Mouse (Mus musculus) layer of hippocampus, adult 9-11 months (tissue): Measurements from ENCODE around the gene Vrk1.

ENCODE experiments used
- DNase-seq: peaks from one replicate; pipeline ENCODE4 v3.0.0; 2022

Vrk1 gene

DNA sequence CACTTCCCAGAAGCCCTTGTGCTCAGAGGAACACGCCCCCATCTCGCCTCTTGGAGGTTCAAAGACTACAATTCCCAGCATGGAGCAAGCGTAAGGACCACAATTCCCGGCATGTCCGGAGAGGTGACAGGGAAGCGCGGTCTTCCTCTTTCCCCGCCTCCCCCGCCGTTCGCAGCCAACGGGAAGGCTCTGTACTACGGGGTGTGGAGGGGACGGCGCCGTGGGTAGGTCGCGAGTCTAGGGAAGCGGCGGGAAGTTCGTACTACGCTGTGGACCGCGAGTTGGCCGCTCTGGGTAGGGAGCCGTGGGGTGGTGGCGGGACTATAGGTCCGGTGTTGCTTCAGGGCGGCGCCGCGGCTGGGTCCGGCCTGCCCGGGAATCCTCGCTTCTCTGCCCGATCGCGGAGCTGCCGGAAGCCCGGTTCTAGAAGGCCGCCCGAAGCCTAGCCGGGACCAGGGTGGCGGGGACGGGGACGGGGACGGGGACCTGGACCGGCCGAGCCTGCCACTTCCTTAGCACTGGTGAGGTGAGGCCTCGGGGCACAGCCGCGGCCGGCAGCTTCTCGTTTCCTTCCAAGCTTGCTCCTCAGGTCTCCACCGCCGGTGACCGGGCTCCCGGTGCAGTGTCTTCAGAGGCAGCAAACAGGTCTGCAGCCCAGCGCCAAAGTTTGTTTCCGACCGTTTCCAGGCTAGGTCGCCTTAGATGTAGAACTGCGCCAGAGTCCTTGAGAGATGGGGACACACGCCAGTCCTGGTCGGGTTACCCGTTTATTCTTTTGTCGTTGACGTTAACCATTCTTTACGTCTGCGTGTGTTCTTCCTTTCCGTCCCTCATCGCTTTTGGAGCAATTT is at the start of gene Vrk1:
Vrk1 (plus strand) TSS at position 164 of the 851 bp plus-strand sequence.
- DNase-seq: peak; percentile 99

DNA sequence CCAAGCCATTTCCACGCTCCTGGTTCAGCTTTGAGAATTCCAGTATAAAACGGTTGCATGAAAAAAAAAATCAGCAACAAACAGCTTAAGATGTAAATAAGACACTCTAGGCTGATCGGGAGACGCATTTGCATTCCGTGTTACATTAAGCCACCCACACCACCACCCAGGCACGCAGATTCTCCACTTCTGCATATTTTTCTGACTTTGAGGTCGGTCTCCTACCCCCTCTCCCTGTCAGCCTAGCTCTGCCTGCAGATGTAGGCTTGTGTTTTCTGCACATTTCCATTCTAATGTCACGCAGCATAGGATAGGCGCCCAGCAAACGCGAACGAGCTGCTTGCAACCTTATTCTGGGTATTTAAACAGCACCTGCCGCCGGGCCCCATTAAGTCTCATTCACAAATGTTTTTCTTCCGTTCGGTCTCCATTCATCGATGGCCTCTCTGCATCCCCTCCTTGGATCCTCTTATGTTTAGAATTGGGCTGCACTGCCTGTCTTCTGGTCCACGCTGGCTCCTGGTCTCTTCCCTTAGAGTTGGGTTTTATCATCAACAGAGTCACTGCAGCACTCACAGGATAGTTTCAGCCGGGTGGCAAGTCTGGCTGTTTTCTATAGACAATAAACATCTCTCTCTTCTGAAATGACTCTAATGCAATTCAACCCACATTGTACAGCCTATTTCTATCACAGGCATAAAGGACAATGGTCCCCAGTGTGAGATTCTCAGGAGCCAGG is 49.3 kb upstream of the Vrk1 start:
- peak; percentile 65 for DNase-seq

DNA sequence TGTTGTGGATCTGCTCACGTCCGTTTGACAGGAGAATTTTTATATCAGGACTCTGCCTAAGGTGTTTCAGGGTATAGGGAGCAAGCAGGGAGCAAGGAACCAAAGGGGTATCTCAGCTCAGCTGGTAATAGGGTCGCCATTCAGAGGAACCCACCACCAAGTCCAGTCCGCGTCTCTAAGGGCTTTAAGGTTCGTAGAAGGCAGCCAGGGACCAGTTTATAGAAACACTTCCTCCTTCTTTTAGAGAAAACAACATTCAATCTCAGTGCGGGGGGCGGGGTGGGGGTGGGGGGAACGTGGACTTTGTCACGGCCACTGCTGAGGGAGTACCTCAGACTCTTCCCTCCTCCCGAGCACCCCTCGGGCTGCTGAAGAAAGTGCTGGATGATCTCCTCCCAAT is 48.4 kb upstream of the Vrk1 start:
- DNase-seq: no peak

DNA sequence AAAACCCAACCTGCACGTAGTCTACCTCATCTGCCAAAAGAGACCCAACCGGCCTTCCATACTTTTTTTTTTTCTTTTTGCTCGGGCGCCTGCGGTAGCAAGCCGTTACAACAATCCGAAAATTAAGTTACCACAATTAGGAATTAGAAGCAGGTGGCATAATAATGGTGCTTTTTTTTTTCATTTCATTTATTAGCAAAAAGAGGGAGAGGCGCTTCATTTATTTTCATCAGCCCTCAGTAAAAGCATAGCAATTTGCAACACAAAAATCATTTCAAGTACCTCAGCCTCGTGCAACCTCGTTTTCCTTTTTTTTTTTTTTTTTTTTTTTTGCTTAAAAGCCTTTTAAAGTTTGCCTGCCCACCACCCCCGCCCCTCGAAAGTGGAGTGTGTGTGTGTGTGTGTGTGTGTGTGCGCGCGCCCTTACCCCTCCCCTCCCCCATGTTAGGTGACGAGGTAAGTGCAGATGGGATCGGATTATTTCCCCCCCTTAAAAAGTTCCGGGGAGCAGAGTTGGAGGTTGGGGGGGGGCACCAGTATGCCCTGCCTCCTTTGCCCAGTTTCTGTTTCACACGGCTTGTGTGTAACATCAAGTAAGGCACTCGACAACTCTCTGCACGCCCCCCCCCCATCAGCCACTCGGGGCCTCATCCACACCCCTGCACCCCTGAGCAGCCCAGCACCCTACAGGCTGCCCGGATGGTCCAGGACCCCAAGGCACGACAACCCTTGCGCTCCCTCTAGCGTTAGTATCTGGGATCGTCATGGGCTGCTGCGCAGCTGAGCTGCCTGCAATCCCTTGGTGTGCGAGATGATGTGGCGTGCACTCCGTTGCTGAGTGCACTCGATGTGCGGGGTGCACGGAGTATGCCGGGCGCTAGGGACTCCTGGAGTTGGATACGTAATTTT is 47.7 kb upstream of the Vrk1 start:
- peak; percentile 89 for DNase-seq

DNA sequence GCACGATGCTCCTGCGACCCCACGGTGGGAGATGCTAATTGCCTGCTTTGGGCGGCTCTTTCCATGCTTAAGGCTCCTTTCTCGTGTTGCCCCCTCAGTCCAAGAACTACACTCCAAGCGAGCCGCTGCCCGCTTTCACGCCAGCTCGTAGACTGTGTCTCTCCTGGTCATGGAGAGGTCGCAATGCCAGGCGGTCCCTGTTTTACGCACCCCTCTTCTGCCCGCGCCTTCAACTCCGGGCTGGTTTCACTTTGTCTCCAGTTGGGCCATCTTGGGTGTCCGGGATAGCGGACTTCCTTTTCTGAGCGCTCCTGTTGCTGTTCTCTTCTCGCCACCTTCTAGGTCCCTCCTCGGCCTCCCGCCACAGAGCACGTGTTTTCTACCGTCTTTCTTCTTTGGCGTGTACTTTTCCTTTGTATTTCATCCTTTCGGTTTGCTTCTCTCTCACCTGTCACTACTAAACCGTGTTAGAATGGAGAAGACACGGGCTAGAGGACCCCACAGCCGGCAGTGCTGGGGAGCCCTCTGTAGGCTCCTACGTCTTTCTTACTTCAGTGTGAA is 46.9 kb upstream of the Vrk1 start:
- DNase-seq: no peak

DNA sequence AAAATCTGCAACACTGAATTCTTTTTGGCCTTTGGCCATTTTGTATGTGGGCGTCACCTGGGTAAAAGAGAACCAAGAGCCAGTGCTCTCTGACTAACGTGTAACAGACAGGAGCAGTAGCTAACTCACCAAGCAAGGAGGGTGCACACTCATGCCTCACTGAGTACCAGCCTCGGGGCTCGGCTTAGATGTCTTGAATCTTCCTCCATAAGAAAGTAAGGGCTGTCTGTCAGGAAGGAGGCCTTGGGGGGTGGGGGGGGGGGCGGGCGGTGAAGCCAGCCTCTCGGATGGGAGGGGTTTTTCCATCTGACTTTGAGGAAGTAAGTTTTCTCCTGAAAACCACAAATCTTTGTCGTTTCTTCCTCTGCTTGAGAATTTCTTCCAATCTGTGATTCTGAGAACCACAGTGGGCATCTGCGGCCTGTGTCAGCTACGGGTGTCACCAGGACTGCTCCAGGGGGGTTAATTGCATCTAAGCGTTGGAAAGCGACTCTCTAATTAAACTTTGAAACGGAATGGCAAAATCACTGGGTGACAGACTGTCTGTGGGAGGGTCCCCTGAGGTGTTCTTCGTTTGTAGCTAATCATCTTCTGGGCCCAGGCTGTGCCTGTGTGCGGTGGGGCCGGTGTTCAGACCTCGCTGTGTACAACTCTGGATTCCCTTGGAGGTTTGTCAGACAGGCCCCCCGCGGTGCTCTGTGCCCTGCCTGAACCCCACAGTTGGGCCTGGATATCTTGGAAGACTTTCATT is 43.0 kb upstream of the Vrk1 start:
- DNase-seq: peak; percentile 60

DNA sequence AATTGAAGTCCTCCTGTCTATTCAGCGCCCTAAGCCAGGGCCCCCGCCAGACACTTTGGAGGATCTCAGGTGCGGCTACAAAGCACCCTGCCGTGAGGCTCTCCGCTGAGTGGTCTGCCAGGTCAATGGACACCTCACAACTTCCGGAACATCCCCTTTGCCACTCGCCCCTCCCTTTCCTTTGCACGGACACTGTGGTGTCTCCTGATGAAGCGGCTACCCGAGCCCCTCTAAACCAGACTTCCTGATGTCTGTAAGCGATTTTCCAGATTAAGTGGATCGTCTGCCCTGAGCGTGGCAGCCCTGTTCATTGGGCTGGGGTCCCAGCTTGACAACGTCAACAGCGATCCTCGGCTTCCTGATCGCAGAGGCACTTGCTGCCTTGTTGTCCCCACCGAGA is 42.2 kb upstream of the Vrk1 start:
- no peak for DNase-seq

DNA sequence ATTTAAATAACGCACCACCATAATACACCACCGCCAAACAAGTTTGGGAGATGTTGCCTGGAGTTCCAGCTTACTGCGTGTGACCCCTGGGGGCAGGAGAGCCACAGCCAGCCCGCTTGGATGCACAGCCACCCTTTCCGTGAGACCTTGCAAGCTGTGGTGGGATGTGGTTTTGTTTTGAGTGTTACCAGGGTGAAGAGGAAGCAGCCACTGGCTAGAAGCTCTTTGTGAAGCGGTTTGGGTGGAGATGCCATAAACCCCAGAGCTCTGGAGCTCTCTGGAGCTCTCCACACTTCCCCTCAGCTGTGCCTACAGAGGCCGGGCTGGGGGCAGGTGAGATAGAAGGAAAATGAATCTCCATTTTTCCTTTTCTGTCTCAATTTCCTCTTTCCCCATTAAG is 38.8 kb upstream of the Vrk1 start:
- no peak for DNase-seq

DNA sequence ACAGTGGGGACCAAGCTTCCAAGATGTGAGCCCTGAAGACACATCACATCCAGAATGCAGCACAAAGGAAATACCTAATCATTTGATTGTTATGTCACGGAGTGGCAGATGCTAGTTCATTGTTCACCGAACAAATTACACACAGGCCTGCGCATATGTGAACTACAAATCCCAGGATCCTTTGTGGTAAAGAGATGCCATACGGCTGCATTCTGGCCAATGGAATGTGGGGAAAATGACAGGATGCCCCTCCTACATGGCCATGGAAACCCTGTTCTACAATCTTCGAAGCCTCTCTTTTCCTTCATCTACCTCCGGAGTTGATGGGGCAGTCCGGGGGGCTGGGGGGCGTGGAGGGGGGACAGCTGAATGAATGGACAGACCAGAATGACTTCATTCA is 37.4 kb upstream of the Vrk1 start:
- no peak for DNase-seq

DNA sequence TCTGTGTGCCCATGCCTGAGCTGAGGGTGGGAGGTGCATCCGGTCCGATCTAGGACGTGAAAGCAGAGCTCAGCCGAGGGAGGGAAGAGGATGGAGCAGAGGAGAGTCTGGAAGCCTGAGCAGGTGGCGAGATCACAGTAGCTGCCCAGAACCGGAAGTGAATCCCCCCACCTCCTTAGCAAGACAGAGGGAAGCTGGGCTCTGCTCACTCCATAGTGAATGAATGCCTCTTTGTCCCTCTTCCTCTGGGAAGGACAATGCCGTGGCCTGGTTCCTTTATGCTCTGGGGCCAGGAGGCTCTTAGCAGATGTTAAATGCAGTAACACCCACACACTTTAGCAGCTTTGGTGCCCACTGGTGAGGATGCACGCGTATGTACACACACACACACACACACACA is 36.3 kb upstream of the Vrk1 start:
- DNase-seq: no peak

DNA sequence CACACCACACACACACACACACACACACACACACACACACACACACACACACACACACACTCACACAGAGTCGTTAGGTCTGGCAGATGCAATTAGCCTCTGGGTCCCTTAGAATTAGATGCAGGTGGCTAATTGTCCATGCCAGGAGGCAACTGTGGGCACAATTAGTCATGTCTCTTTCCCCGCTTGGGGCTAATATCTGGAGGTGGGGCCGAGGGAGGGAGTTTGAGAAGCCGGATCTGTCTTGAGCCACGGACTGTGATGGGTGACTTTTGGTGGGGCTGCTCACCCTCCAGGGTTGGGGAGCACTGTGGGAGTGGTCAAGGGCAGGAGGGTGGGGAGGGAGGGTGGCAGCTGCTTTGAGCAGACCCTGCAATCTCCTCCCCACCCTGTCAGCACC is 35.9 kb upstream of the Vrk1 start:
- DNase-seq: no peak

DNA sequence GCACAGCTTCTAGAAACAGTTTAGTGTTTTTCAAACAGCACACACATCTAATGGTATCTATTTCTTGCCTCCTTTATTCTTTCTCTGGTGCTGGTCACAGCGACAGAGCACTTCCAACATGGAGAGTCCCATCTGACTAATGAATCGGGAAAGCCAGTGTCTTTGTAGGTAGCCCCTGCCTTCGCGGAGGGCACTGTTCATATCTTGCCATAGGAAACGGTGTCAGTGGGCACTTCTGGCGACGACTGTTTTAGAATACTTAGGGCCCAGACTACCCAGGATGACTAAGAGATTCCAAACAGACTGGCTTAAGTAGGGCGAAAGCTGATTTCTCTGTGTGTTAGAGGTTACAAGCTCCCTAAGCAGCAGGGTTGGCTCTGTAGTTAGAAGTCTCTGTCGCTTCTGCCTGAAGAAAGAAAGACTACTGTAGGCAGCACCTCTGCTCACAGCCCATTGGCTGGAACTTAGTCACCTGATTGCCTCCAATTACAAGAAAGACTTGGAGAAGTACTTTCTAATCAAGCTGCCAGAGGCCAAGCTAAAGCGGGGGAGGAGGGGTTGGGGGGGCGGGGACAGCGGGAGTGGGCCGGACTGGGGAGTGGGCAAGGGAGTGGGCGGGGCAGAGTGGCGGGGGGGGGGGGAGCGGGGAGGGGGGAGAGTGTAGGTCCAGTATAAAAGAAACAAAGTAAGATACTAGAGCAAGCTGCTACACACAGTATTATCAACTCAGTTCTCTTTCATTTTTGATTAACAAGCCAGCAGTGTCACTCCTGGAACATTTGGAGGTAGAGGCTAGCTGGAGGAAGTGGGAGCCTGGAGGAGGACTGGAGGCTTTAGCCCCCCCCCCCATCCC is 28.7 kb upstream of the Vrk1 start:
- DNase-seq: no peak

DNA sequence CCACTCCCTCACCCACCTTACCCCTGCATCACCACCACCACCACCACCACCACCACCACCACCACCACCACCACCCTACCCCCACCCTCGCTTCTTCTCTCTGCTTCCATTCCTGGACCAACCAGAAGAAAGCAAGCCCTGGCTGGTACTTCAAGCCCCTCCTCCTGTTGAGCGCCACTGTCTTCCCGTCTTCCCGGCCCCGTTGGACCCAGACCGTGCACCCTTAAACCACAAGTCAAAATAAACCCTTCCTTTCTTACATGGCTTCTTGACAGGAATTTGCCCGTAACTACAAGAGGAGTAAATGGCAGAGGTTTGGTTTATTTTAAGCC is 28.1 kb upstream of the Vrk1 start:
- no peak for DNase-seq

DNA sequence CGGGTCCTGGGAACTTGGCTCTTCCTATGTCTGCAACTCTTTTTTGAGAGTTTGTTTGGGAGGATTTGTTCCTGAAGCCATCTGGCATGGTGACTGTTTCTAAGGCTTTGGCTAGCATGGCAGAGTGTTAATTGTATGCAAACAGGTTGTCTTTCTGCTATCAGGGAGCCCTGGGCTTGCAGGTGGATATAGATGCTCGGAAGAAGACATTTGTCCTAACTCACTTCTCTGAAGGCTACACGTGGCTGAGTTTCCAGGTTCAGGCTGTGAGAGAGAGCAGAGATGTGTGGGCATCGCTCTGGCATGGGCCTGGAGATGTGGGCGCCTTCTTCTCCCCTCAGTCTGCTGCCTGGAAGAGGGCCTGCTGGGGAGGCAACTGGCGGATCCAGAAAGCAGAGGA is 27.4 kb upstream of the Vrk1 start:
- peak; percentile 79 for DNase-seq

DNA sequence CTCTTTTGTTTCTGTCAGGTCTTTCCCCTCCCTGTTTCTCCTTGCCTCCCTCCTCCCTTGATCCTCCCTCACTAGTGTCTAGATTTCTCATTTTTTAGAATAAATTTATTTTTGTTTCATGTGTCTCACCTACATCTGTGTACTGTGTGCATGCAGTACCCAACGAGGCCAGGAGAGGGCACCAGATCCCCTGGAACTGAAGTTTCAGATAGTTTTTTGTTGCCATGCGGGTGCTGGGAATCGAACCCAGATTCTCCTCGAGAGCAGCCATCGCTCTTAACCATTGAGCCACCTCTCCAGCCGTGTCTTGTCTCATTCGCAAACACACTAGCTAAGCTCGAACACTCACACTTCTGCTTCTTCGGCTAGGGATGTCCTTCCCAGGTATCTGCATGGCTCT is 26.5 kb upstream of the Vrk1 start:
- no peak for DNase-seq

DNA sequence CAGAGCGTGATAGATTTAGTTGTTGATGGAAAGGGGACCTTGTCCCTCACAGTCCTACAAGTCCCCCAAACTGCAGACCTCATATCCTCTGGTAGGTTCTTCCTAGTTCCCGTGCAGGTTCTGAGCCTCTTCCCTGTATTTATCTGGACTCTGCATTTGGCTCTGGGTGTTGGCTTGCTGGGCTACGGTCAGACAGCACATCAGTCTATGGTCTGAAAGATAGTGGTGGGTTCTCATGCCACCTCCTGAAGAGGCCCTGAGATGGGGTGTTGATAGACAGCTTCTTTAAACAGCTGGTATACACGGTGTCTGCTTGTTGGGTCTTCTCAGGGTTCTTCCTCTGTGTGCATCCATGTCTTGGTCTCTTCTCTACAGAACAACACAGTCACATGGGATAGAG is 21.6 kb upstream of the Vrk1 start:
- DNase-seq: no peak

DNA sequence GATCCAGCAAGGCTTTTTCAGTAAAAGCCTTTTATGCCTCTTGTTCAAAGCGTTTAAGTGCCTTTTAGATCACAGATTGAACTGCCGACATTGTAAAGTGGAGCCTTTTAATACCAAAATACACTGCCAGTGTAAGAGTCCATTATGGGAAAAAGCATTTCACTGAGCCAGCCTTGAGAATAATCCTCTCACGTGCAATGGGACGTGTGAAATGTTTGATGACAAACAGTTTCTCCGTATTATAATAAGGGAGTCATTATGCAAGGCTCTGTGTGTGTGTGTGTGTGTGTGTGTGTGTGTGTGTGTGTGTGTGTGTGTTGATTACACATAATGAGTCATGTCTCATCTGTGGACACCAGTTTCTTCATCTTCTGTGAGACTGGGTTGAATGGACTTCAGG is 17.3 kb upstream of the Vrk1 start:
- DNase-seq: no peak

DNA sequence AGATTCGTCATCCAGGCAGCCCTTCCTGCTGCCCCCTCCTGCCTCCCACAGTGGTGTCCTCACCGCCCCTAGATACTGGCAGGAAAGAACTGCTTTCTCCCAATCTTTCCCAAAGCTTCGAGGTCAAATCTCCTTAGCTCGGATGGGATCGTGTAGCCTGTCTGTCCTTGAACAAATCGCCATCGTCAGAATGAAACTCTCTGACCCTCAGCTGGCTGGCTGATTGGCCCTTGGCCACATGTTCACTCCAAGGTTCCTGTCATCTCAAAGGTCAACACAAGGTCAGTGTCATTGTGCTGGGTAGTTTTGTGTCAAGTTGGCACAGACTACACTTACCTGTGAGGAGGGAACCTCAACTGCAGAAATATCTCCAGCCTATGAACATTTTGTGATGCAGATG is 16.7 kb upstream of the Vrk1 start:
- no peak for DNase-seq

DNA sequence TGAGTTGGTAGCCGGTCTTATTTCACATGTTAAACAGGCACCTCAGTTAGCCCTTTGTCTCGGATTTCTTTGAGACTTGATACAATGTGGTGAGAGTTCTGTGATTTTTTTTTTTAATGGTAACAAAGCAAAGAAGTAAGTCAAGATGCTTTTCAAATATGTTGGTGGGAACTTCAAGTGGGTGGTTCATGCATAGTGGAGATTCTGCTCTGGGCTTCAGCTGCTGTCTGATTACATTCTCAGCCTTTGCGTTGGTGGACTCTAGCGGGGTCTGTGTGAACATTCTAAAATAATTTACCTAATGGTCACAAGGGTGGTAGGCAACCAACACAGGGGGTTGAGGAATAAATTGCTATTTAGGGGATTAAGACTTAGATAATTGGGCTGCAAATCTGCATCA is 14.1 kb upstream of the Vrk1 start:
- DNase-seq: peak; percentile 38

DNA sequence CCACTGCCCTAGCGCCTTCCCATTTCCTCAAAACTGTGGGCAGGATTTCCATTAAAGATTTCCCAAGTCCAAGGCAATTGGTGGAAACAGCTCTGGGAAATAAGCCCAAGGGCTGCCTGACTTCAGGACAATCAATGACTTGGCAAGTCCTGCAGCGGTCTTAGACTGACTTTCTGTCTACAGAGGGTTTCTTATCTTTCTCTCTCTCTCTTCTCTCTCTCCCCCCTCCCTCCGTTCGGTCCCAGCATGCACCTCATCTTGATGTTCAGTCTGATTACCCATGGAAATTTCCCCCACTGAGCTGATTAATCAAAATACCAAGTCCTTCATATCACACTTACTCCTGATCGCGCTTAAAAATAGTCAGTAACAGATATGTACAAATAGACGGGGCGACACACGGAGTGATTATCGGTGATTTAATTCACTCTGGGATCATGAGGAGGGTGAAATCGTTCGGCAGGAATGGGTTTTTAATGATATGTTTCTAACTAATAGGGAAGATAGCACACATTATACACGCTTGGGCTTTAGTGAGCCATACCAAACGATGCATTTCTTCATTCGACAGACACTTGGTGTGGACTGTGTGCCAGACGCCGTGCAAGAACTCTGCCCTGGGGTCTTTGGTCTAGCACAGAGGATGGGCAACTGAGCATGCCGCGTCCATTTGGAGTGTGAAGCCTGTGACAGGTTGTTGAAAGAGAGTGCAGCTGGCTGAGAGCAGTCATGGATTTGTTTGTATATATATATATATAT is 12.8 kb upstream of the Vrk1 start:
- DNase-seq: no peak

DNA sequence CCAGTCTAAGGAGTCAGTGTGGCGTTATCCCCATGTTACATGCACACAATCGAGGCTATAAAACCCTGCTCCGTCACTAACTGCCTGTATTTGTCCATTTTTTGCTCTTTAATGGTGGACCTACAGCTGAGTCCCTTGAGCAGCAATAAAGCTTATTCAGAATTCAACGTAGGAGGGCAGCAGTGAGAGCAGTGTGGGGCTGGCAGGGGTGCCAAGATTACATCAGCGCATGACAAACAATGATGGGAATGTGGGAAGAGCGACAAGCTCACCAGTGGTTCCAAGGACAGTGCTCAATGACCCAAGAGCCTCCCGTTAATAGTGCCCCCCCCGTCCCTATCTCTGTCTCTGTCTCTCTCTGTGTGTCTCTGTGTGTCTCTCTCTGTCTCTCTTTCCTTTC is 8.3 kb upstream of the Vrk1 start:
- peak; percentile 69 for DNase-seq
